Mouse (Mus musculus): Measurements from ENCODE around the gene Atoh8. TPM values are rescaled to one million over a fixed set of nuclear protein-coding genes. Genes with fewer than 3 reads are reported as not detected.

Gene Atoh8
- total and polyA plus RNA-seq, 3 experiments, result 11.0 to 13.5 (median 12.7) TPM

- Histone ChIP-seq H3K4me1 (ENCODE audit: control insufficient read depth, insufficient read depth, low read length) (no peaks in the 10 kb centered on the region; the same call in 1 of the 2 replicates), H3K79me2 (replicated peaks; ENCODE audit: control insufficient read depth, insufficient read depth, low read length) (no peaks in the 10 kb centered on the region), H3K4me3 (no peak overlapping the region), H3K9ac (ENCODE audit: low read depth, low read length) (no peak overlapping the region), H3K27me3 (ENCODE audit: control insufficient read depth, insufficient read depth, low read length) (no peaks in the 10 kb centered on the region), H3K36me3 (ENCODE audit: control insufficient read depth, insufficient read depth, low read length) (no peaks in the 10 kb centered on the region), H3K27ac (no peak overlapping the region)
- DNase-seq, result no peak
- 69% methylated on average over 3 of the region's 3 CpGs for WGBS
- no peak for TF ChIP-seq EP300 (IDR thresholded peaks at IDR 0.05; ENCODE audit: insufficient read depth, low read depth, low read length)
- TF ChIP-seq CTCF (IDR thresholded peaks at IDR 0.05), result no peak
- TF ChIP-seq POLR2A (IDR thresholded peaks at IDR 0.05; ENCODE audit: insufficient read depth, low read depth, low read length), result no peak
- intact Hi-C loops (cut with DNase I), result no loop called here
Measured at GRCm38 (mm10) chr6:72175419-72175818, 60.0 kb downstream of the Atoh8 start.

- Histone ChIP-seq H3K4me1 (ENCODE audit: control insufficient read depth, insufficient read depth, low read length) (no peaks in the 10 kb centered on the region), H3K27ac (no peak overlapping the region), H3K27me3 (ENCODE audit: control insufficient read depth, insufficient read depth, low read length) (no peaks in the 10 kb centered on the region), H3K4me3 (no peak overlapping the region), H3K36me3 (ENCODE audit: control insufficient read depth, insufficient read depth, low read length) (no peaks in the 10 kb centered on the region), H3K79me2 (replicated peaks; ENCODE audit: control insufficient read depth, insufficient read depth, low read length) (no peaks in the 10 kb centered on the region), H3K9ac (ENCODE audit: low read depth, low read length) (no peak overlapping the region)
- intact Hi-C loops (cut with DNase I), result no loop called here
- 31% methylated on average over 1 of the region's 1 CpGs for WGBS
- no peak for DNase-seq
- TF ChIP-seq POLR2A (IDR thresholded peaks at IDR 0.05; ENCODE audit: insufficient read depth, low read depth, low read length) (no peak), EP300 (IDR thresholded peaks at IDR 0.05; ENCODE audit: insufficient read depth, low read depth, low read length) (no peak), CTCF (IDR thresholded peaks at IDR 0.05) (no peak)
Measured at GRCm38 (mm10) chr6:72173350-72173749, 62.0 kb downstream of the Atoh8 start.

GRCm38 (mm10) chr6:72171391-72171790 lies 64.0 kb downstream of the Atoh8 start:
- DNase-seq, result no peak
- 63% methylated on average over 3 of the region's 3 CpGs for WGBS
- no peak overlapping the region for H3K4me3 ChIP-seq
- TF ChIP-seq POLR2A (IDR thresholded peaks at IDR 0.05; ENCODE audit: insufficient read depth, low read depth, low read length) (no peak), CTCF (IDR thresholded peaks at IDR 0.05) (no peak), EP300 (IDR thresholded peaks at IDR 0.05; ENCODE audit: insufficient read depth, low read depth, low read length) (no peak)
- H3K27me3 ChIP-seq (ENCODE audit: control insufficient read depth, insufficient read depth, low read length), result no peaks in the 10 kb centered on the region
- H3K36me3 ChIP-seq (ENCODE audit: control insufficient read depth, insufficient read depth, low read length), result no peaks in the 10 kb centered on the region
- intact Hi-C loops (cut with DNase I), result no loop called here
- no peaks in the 10 kb centered on the region for H3K79me2 ChIP-seq (replicated peaks; ENCODE audit: control insufficient read depth, insufficient read depth, low read length)
- no peak overlapping the region for H3K27ac ChIP-seq
- H3K9ac ChIP-seq (ENCODE audit: low read depth, low read length), result no peak overlapping the region
- no peaks in the 10 kb centered on the region for H3K4me1 ChIP-seq (ENCODE audit: control insufficient read depth, insufficient read depth, low read length)

GRCm38 (mm10) chr6:72165907-72166306 lies 69.5 kb downstream of the Atoh8 start:
- Histone ChIP-seq H3K4me3 (no peak overlapping the region), H3K36me3 (ENCODE audit: control insufficient read depth, insufficient read depth, low read length) (peaks cover 5% of the 10 kb centered on the region), H3K9ac (ENCODE audit: low read depth, low read length) (no peak overlapping the region), H3K27ac (no peak overlapping the region), H3K27me3 (ENCODE audit: control insufficient read depth, insufficient read depth, low read length) (no peaks in the 10 kb centered on the region), H3K4me1 (ENCODE audit: control insufficient read depth, insufficient read depth, low read length) (peaks cover 18% of the 10 kb centered on the region), H3K79me2 (replicated peaks; ENCODE audit: control insufficient read depth, insufficient read depth, low read length) (no peaks in the 10 kb centered on the region)
- TF ChIP-seq CTCF (IDR thresholded peaks at IDR 0.05), result no peak
- no peak for TF ChIP-seq EP300 (IDR thresholded peaks at IDR 0.05; ENCODE audit: insufficient read depth, low read depth, low read length)
- TF ChIP-seq POLR2A (IDR thresholded peaks at IDR 0.05; ENCODE audit: insufficient read depth, low read depth, low read length), result no peak
- WGBS, result 55% methylated on average over 2 of the region's 2 CpGs
- DNase-seq, result no peak
- intact Hi-C loops (cut with DNase I), result loop anchor here (1.0 to 5.0 kb wide), 2 partner anchors 238 to 299 kb away; no protein-coding TSS in a partner anchor

- intact Hi-C loops (cut with DNase I), result loop anchor here (1.0 to 5.0 kb wide), 3 partner anchors 67 to 297 kb away; partner anchors contain the start of gene St3gal5
- Histone ChIP-seq H3K36me3 (ENCODE audit: control insufficient read depth, insufficient read depth, low read length) (peaks cover 5% of the 10 kb centered on the region), H3K4me1 (ENCODE audit: control insufficient read depth, insufficient read depth, low read length) (peaks cover 18% of the 10 kb centered on the region), H3K27ac (peak overlapping the region; percentile 38), H3K4me3 (no peak overlapping the region), H3K79me2 (replicated peaks; ENCODE audit: control insufficient read depth, insufficient read depth, low read length) (no peaks in the 10 kb centered on the region), H3K9ac (ENCODE audit: low read depth, low read length) (peak overlapping the region; percentile 18; the same call in 1 of the 2 replicates), H3K27me3 (ENCODE audit: control insufficient read depth, insufficient read depth, low read length) (no peaks in the 10 kb centered on the region)
- peak; percentile 86 to 90 for DNase-seq
- TF ChIP-seq CTCF (IDR thresholded peaks at IDR 0.05), result peak; percentile 97; the same call in 1 of the 2 replicates
- no peak for TF ChIP-seq POLR2A (IDR thresholded peaks at IDR 0.05; ENCODE audit: insufficient read depth, low read depth, low read length)
- peak; percentile 94 for TF ChIP-seq EP300 (IDR thresholded peaks at IDR 0.05; ENCODE audit: insufficient read depth, low read depth, low read length)
- WGBS, result 10% methylated on average over 20 of the region's 20 CpGs
Measured at GRCm38 (mm10) chr6:72164321-72165275, 70.8 kb downstream of the Atoh8 start.
